Mouse (Mus musculus) layer of hippocampus, postnatal 10 days (tissue): ENCODE results near the gene Tspan5. TPM values are rescaled to one million over a fixed set of nuclear protein-coding genes. Genes with fewer than 3 reads are reported as not detected.
A peak's percentile ranks its signal among the peaks of the same experiment; 100 is the strongest.

Source experiments
- DNase-seq, 2 experiments: peaks; one replicate each; pipeline ENCODE4 v3.0.0; 2021; ENCODE audit warnings: low spot score in 2 of 2
- total RNA-seq, 2 experiments: library from RNA; stranded (reverse); gene quantifications; 2 replicates each; pipeline ENCODE4 v1.2.3; 2021

The Tspan5 gene
- total RNA-seq, 2 experiments from 2014 or later = 149 to 163 TPM

GRCm38 (mm10) chr3:138770650-138771331 is 28.8 kb downstream of the Tspan5 start:
- no peak for DNase-seq

GRCm38 (mm10) chr3:138771549-138772333 is 29.7 kb downstream of the Tspan5 start:
- no peak for DNase-seq

GRCm38 (mm10) chr3:138773871-138774606 is 32.0 kb downstream of the Tspan5 start:
- DNase-seq = no peak

DNA sequence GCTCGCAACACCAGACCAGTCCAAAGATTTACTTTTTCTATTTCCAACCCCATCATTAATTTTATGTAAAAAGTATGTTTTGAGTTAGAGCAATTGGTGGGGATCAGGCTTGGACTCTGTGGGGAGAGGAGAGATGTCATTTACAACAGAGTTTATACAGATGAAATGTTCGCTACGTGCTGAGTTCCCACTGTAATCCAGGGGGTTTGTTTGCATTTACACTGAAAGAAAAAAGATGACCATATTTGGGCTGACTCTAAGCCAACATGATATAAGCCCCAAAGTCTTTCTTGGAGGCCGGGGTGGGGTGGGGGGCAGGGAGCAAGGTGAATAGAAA is 32.6 kb downstream of the Tspan5 start:
- no peak for DNase-seq

DNA sequence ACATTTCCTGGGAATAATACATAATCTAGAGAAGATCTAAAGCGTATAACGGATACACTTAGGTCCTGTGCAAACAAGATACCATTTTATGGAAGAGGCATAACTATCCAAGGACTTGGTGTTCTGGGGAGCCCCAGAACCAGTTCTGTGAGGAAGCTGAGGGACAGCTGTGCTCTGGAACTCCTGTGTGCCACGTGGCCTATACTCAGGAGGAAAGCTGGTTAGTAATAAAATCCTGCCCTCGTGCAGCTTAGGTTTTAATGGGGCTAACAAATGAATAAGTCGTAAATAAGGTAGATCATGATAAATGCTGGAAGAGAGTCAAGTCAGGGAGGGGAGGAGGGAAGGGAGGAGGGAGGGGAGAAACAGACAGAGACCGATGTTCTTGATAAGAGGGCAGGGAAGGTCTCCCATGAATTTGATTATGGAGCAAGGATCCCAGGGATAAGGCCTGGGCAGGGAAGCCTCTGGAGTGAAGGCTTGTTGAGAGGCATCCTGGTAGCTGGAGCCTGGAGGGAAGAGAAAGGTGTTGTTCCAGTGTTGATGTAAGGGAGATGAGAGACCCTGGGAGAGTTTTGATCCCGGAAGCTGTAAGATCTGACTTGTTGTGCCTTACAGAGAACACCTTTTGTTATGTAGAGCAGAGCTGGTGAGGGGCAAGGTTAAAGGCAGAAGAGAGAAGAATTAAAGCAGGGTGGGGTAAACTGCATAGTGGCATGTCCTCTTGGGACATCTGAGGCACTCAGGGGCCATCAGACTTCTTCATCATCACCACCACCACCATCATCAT is 34.1 kb downstream of the Tspan5 start:
- no peak for DNase-seq

DNA sequence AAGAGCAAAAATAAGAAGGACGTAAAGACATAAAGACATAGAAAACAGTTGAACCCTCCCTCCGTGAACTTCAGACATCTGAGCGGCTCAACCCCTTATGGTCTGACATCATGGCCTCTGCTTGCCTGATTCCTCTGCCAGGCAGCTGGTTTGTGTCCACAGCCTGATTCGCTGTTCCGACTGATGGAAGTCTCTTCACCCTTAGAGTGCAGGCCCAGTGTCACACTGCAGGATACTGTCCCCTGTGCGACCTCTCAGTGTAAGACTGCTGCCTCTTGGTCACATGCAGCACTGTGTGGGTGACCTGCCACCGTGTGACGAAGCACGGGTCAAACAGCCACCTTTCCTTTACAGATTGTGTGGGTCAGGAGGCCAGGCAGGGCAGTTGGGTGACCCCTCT is 39.5 kb downstream of the Tspan5 start:
- no peak for DNase-seq

GRCm38 (mm10) chr3:138783859-138784640 is 42.1 kb downstream of the Tspan5 start:
- DNase-seq = peak; percentile 74 to 76

DNA sequence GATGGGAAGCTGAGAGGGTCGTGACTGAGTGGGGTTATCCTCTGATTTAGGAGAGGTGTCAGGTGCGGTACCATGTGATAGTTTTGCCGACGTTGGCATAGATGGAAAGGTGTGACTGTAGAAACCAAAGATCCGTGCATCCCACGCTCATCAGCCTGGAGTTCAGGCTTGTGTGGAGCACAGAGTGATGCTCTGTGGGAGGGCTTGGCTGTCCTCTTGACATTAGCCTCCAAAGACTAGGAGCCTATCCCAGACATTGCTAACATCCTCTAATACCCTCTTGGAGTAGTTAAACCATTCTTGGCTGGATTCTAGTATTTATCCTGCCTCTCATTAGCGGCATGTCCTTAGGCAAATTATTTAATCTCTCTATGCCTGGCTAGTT is 42.6 kb downstream of the Tspan5 start:
- no peak for DNase-seq

GRCm38 (mm10) chr3:138787758-138788488 is 45.9 kb downstream of the Tspan5 start:
- peak; percentile 34 to 47 for DNase-seq

DNA sequence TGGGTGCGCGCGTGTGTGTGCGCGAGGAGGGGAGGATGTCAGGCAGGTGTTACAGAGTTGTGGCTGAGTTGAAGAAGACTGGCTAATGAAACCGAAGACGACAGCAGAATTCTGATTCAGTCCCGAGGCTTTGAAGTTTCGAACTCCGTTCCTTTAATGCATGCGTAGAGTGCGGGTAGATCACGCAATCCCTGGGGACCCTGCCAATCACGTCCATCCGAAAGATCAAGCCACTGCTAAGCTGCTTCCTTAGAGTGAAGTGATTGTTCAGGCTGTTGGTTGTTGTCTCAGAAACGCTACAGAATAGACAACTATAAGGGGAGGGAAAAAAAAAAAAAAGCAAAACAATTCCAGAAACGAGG is 46.5 kb downstream of the Tspan5 start:
- DNase-seq = no peak

DNA sequence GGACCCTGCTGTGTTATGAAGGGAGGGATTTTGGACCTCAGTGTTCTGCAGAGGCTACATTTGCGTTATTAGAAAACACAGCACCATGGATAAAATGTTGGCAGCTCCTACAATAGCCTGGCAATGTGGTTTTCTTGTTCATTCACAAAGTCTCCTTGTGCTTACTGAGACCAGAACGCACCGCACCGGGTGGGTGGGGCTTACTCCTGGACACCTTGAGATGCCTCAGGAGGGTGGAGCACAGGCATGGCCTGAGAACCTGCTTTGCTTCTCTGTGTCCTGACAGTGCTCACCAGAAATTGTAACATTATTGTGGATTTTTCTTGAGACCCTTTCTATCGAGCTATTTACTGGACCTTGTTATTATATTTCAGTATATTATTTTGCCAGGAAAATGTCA is 47.3 kb downstream of the Tspan5 start:
- DNase-seq = no peak

DNA sequence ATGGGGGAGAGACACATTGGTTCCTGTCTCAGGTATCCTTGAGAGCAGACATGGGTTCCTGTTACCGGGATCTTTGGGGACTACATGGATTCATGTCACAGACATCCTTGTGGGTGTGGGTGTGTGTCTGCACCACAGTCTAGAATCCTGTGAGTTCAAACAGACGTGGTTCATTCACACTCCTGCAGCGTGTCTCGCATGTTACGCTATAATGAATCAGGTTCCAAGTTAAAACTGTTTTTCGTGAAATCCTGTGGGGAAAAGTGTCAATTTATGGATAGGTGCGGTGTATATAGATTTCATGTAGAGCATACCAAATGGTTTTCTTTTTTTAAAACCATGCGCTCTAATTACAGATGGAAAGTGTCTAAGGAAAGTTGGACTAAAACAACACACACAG is 52.5 kb downstream of the Tspan5 start:
- DNase-seq = no peak

GRCm38 (mm10) chr3:138795951-138796350 is 54.0 kb downstream of the Tspan5 start:
- no peak for DNase-seq

DNA sequence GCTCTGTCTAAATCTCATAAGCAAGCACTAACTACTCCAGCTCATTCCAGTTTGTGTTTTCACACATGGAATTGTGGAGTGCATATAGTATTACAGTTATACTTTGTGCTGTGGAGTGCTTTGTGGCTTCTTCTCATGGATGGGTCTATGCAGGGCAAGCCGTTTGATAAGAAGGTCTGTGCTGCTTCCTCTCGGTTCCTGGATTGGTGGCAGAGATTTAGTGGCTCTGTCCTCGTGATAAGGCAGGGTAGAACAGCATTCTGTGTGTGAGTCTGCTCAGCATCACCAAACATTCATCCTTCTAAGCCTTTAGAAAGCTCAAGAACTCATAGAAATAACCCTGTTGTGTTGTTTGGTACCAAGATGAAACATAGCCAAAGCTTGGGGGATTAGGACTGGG is 54.6 kb downstream of the Tspan5 start:
- DNase-seq = no peak

DNA sequence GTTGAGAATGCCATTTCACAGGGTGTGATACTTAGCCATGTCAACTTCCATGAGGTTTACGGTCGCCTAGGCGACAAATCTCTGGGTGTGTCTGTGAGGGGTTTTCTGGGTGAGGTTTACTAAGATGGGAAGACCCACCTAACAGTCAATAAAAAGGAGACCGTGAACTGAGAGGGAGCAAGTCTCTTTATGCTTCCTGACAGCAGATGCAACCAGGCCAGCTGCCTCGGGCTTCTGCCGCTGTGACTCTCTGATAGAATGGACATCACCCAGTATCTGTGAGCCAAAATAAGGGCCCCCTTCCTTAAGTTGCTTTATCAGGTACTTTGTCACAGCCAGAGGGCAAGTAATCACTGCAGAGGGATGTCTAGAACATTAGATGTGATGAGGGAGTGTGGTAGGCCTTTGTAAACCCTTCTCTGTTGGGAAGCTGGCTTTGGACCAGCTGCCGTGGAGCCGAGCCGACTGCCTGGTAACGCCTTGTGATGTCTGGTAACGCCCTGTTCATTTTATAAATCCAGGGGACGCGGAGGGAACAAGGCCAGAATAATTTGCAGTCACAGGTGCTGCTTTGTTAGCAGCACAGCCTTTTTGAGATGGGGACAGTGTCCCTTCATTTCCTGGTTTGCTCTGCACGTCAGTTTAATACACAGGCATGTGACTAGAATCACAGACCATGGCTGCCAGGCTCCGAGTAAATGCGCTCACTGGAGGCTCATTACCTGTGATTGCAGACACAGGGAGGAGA is 58.8 kb downstream of the Tspan5 start:
- DNase-seq = peak; percentile 64 to 67

- no peak for DNase-seq
These were observed 59.7 kb downstream of the Tspan5 start for GRCm38 (mm10) chr3:138801661-138802060.

DNA sequence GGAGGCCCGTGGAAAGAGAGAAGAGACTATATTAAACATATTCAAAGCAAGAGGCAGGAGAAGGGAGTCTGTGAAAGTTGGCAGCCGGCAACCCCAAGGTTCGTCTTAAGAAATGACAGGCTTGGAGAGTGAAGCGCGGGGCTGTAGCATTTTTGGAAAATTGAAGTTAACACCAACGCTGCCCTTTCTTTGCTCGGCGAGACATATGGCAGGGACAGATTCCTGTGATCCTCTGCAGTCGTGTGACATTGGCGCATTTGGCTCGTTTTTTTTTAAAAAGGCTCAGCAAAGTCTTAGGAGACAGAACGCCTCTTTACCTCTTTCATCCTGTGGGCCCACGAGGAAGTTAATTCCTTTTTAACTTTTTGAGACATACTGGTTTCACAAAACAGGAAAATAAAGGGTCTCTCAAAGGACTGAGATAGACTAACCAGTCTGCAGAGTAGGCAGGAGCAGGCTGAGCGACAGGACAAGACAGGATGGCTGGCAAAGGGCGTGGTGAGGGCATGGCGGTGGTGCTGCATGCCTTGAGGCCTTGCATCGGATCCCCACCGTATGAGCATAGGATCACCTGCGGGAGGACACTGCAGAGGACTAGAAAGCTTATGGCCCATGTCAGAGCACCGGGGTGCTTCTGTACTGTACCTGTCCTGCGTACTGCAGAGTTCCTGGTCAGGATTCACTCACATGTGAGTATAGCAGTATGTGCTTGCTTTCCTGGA is 60.9 kb downstream of the Tspan5 start:
- DNase-seq = no peak

DNA sequence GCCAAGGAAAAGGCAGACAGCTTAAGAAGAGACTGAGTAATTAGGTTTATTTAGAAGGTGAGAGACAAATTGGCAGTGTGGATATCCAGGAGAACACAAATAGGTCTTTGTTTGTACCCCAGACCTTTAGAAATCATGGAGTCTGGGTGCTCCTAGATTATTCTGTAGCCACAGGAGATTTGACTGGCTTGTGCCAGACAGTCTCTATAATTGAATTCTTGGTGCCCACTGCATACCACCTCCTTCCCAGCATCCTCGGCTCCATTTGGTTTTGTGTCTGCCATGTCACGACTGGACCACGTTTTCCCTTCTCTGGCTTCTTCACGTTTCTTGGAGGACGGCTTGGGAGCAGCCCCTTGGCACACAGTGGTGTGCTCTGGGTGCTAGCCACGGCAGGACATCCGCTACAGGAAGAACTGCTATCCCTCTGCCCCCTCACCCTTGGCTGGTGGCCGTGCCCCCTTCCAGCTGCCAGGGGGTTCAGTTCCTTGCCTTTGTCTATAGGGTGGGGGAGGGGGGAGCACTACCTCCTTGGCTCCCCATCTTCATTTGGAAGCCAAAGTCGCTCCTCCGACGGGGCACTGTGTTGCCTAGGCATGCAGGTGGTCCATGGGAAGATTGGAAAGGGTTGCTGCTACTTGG is 61.6 kb downstream of the Tspan5 start:
- DNase-seq = no peak
